ENCODE assay signal across 30 mouse cellular contexts in the genomic region with DNA sequence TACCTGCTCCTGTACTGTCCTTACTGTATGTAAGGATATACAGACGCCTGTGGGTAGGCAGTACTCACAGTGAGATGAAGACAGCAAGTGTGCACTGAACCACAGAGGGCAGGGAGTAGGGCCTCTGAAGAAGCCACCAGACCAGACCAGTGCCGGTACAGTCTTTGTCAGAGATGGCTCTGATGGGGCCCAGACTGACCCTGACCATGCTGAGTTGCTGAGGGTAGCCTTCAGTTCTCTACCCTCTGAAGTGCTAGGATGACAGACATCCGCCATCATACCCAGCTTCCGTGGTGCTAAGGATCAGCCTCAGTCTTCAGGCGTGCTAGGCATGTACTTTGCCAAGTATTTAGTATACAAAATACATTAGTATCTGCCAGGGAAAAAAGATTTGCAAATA. TPM values are rescaled to one million over a fixed set of nuclear protein-coding genes. Genes with fewer than 3 reads are reported as not detected.
"Had no signal": no experiment of that assay in that cellular context is flagged by ENCODE, and none has a peak within 500 bp of the region (broad histone marks: within the 10 kb centered on the region; RNA-seq: fewer than 3 reads in every experiment).

No protein-coding gene starts in this region.

- H3K4me2 ChIP-seq: heart, embryonic 13.5 days; hindbrain, embryonic 13.5 days; hindbrain, embryonic 15.5 days; kidney, embryonic 15.5 days; limb, embryonic 13.5 days; limb, embryonic 15.5 days; liver, embryonic 12.5 days had no signal

- H3K27ac ChIP-seq: heart, embryonic 13.5 days; hindbrain, embryonic 13.5 days; hindbrain, embryonic 15.5 days; hindbrain, postnatal 0 days; kidney, embryonic 15.5 days; kidney, postnatal 0 days; limb, embryonic 13.5 days; limb, embryonic 15.5 days; liver, embryonic 12.5 days; liver, embryonic 14.5 days had no signal

- H3K27me3 ChIP-seq: heart, embryonic 13.5 days; hindbrain, embryonic 13.5 days; hindbrain, embryonic 15.5 days; kidney, embryonic 15.5 days; limb, embryonic 13.5 days; limb, embryonic 15.5 days; liver, embryonic 12.5 days had no signal

- H3K9ac ChIP-seq: heart, embryonic 13.5 days; hindbrain, embryonic 13.5 days; hindbrain, embryonic 15.5 days; kidney, embryonic 15.5 days; limb, embryonic 13.5 days; limb, embryonic 15.5 days; liver, embryonic 12.5 days; liver, embryonic 14.5 days had no signal

- H3K4me1 ChIP-seq: hindbrain, embryonic 13.5 days; hindbrain, embryonic 15.5 days; kidney, embryonic 15.5 days; limb, embryonic 15.5 days had no signal

- ATAC-seq: hindbrain, postnatal 0 days; intestine, embryonic 16.5 days; liver, embryonic 12.5 days had no signal

- DNase-seq: gastrocnemius, postnatal 14 days; gastrocnemius, postnatal 36 days; heart, adult 18-20 months; kidney, adult 11 months; kidney, adult 2 months; kidney, adult 9 months; kidney, postnatal 14 days; kidney, postnatal 36 days; layer of hippocampus, adult 9-11 months; layer of hippocampus, postnatal 36 days; left cerebral cortex, postnatal 4 days had no signal

- H3K9me3 ChIP-seq: heart, embryonic 13.5 days; hindbrain, embryonic 13.5 days; hindbrain, embryonic 15.5 days; kidney, embryonic 15.5 days; limb, embryonic 13.5 days; limb, embryonic 15.5 days; liver, embryonic 12.5 days had no signal

- H3K4me3 ChIP-seq: heart, embryonic 13.5 days; hindbrain, embryonic 13.5 days; hindbrain, embryonic 15.5 days; kidney, embryonic 15.5 days; limb, embryonic 13.5 days; limb, embryonic 15.5 days; liver, embryonic 12.5 days had no signal

RNA-seq across cellular contexts. Expression of gene Gm45623, which starts 14.1 kb away (rescaled TPM):
- total RNA-seq: gastrocnemius, adult 18-20 months; gastrocnemius, adult 8-10 months; gastrocnemius, postnatal 14 days; gastrocnemius, postnatal 36 days; heart, adult 18-20 months; heart, postnatal 25 days; hematopoietic stem cell, adult 5-6 weeks; liver, adult 2 months had no signal
- polyA plus RNA-seq: hindbrain, embryonic 11.5 days; kidney, embryonic 15.5 days; kidney, postnatal 0 days; limb, embryonic 11.5 days; liver, adult 2 months; liver, embryonic 12.5 days; liver, embryonic 14.5 days; liver, embryonic 16.5 days had no signal
